Mouse (Mus musculus) heart, embryonic 11.5 days (tissue): ENCODE data around the gene Usp36. TPM values are rescaled to one million over a fixed set of nuclear protein-coding genes. Genes with fewer than 3 reads are reported as not detected.
"Not testable (repeated sequence)": the region's sequence is repeated elsewhere in the genome, so short reads cannot be mapped to it uniquely, and the experiment has no call there.

Source experiments
- ATAC-seq: fragments of 200-750 bp; cut with Nextera tagmentation; replicated peaks from 2 replicates; pipeline ENCODE4 v1.8.0; 2017; ENCODE audit warnings: moderate library complexity; ENCODE audit not compliant: insufficient number of reproducible peaks, low FRiP score, low TSS enrichment
- H3K27ac ChIP-seq: fragments of 300-500 bp; sonication (generic); 2 replicates; pipeline ENCODE4 v1.5.1; 2014; ENCODE audit warnings: mild to moderate bottlenecking, low read depth, low read length
- H3K27me3 ChIP-seq: fragments of 300-500 bp; sonication (generic); 2 replicates; pipeline ENCODE4 v1.6.1; 2014; ENCODE audit warnings: mild to moderate bottlenecking, low read length, mixed read lengths; ENCODE audit not compliant: control insufficient read depth, insufficient read depth
- H3K36me3 ChIP-seq: fragments of 300-500 bp; sonication (generic); 2 replicates; pipeline ENCODE4 v1.6.1; 2014; ENCODE audit warnings: mild to moderate bottlenecking, low read length, moderate library complexity, mixed read lengths; ENCODE audit not compliant: control insufficient read depth, insufficient read depth
- H3K4me1 ChIP-seq: fragments of 300-500 bp; sonication (generic); 2 replicates; pipeline ENCODE4 v1.6.1; 2014; ENCODE audit warnings: low read length; ENCODE audit not compliant: control insufficient read depth, insufficient read depth
- H3K4me2 ChIP-seq: fragments of 300-500 bp; sonication (generic); 2 replicates; pipeline ENCODE4 v1.6.1; 2014; ENCODE audit warnings: mild to moderate bottlenecking, moderate library complexity
- H3K4me3 ChIP-seq: fragments of 300-500 bp; sonication (generic); 2 replicates; pipeline ENCODE4 v1.5.1; 2014; ENCODE audit warnings: low read depth, low read length
- H3K9ac ChIP-seq: fragments of 300-500 bp; sonication (generic); 2 replicates; pipeline ENCODE4 v1.6.1; 2014; ENCODE audit warnings: mild to moderate bottlenecking, low read depth, low read length, moderate library complexity
- H3K9me3 ChIP-seq: fragments of 300-500 bp; sonication (generic); replicated peaks from 2 replicates; pipeline ENCODE4 v1.6.1; 2016; ENCODE audit warnings: low read length; ENCODE audit not compliant: control insufficient read depth
- WGBS: fragments of 180-500 bp; shearing (Covaris S2); extraction: QIAGEN DNeasy Blood & Tissue Kit; methylation state at CpG from one replicate; pipeline ENCODE4 v1.1.7; 2014; ENCODE audit not compliant: insufficient replicate concordance; 5-methylcytosine and 5-hydroxymethylcytosine counted together
- polyA plus RNA-seq: library from polyadenylated mRNA; unstranded; fragments of >200 nt; fragmentation: Nextera tagmentation; extraction: Ambion mirVana; gene quantifications from 2 replicates; pipeline ENCODE4 v1.2.1, GENCODE M21; 2014

The Usp36 gene
- polyA plus RNA-seq, 1 experiment from 2014 or later, result 11.1 TPM

DNA sequence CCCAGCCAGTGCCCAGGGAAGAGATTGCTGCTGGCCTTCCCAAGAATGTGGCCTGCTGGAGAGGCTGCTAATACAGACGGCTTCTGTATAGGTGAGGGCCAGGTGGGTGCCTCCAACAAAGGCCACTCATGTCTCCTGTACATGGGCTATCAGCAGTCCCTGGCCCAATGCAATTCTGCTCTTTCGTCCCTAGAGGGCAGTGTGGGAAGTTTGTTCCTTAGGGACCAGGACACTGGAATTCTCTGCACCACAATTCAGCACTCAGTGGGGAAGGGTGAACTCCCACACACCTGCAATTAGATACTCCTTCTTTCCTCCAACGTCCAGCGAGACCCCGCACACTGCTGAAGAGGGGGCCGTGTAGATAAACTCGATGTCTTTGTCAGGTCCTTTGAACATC is 27.1 kb upstream of the Usp36 start:
- Histone ChIP-seq H3K27ac (no peak overlapping the region), H3K4me2 (no peak overlapping the region), H3K36me3 (0 out of 2 replicates have a peak, but pooled peaks cover 7% of the 10 kb centered on the region), H3K4me3 (no peak overlapping the region), H3K4me1 (peaks cover 16% of the 10 kb centered on the region), H3K9me3 (no peaks in the 10 kb centered on the region), H3K27me3 (no peaks in the 10 kb centered on the region), H3K9ac (no peak overlapping the region)
- ATAC-seq, result no peak
- whole genome bisulfite sequencing, result 19% methylated on average over 7 of the region's 7 CpGs

DNA sequence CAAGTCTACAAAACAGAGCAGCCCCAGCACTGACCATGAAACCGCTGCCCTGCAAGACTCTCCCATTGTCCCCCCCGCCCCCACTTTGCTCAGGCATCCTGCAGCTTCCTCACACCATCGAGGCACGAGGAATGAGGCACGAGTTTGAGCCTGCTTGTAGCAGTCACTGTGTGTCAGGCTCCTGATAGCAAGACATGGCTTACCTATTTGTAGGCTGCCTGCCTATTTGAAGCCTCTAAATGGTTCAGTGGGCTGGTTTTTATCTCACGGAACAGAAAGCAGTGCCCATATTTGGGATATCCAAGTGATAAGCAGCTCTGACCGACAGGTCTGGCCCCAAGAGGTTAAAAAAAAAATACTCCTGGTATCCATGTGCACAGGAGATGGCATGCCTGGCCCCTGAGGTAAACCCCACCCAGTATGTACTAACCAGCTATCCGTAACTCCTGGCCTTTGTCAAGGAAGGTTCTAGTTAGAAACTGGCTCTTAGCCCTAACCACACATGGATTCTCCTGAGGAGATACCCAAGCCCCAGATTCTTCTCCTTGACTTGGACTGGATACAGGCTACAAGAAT is 26.3 kb upstream of the Usp36 start:
- no peak overlapping the region for H3K27ac ChIP-seq

DNA sequence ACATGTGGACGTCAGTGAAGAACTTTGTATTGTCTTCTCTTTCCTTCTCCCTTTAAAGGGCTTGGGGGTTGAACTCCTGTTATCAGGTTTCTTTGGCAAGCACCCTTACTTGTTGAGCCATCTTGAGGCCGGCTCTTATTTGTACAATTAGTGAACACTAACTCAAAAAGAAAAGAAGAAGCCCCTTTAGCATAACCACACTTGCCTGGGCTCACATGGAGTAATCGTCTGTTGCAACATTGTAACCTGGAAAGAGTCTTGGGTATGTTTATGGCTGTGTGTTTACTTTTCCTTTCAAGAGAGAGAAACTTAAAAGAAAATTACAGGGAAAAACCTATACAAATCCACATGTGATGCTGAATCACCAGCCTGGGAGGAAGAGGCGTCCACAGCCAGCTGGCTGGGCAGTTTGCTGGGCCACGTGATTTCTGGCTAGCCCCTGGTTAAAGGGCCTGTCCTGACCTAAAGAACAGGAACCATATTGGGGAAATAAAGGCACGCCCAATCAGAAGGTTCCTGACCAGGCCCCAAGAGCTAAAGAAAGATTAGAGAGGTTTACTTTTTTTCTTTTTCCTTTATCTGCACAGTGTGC is 22.2 kb upstream of the Usp36 start:
- H3K27me3 ChIP-seq, result no peaks in the 10 kb centered on the region
- no peak for ATAC-seq
- no peak overlapping the region for H3K27ac ChIP-seq
- peaks cover 30% of the 10 kb centered on the region for H3K36me3 ChIP-seq
- no peak overlapping the region for H3K4me3 ChIP-seq
- 75% methylated on average over 6 of the region's 6 CpGs for WGBS
- no peaks in the 10 kb centered on the region; the same call in 1 of the 2 replicates for H3K9me3 ChIP-seq
- H3K9ac ChIP-seq, result no peak overlapping the region
- no peak overlapping the region for H3K4me2 ChIP-seq
- peaks cover 12% of the 10 kb centered on the region for H3K4me1 ChIP-seq

More for the DNA sequence above, 26.3 kb upstream of the Usp36 start:
- Histone ChIP-seq H3K4me3 (no peak overlapping the region), H3K36me3 (peaks cover 8% of the 10 kb centered on the region; the same call in 1 of the 2 replicates), H3K27me3 (no peaks in the 10 kb centered on the region), H3K9me3 (no peaks in the 10 kb centered on the region), H3K4me1 (peaks cover 16% of the 10 kb centered on the region), H3K9ac (no peak overlapping the region), H3K4me2 (no peak overlapping the region)
- WGBS, result 48% methylated on average over 8 of the region's 8 CpGs
- no peak for ATAC-seq

DNA sequence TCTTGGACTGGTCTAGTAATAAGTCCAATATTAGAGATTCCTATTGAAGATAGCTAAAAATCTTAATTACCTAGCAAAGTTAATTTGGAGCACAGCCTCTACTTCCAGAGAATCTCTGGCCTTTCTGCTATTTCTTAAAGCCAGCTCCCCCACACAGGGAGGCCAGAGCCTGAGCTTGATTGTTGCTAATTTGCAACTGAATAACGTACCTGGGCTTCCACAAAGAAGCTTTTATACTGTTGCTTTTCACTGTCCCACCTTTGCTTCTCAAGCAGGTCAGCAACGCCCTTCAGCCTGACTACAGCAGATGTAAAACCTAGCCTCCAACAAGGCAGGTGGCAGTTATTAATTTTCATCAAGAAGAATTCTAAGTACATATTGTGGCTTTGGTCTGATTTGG is 17.9 kb upstream of the Usp36 start:
- H3K36me3 ChIP-seq, result peaks cover 29% of the 10 kb centered on the region
- 83% methylated on average over 2 of the region's 2 CpGs for WGBS

DNA sequence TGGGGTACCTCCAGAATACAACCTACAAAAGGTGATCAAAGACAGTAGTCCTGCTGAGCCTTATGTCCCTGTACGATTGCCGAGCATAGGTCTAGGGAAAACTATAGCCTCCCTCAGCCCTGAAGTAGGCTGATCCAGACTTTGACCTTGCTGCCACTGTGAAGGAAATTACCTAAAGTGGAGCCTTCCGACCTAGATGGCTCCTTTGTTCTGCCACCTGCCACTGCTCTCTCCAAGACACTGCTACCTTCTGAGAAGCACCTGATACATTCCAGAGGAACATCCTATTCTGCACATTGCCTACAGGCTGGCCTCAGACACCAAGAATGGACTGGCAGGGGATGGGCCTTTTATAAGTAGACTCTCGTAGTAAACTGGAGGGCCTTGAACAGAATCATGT is 13.9 kb upstream of the Usp36 start:
- H3K27me3 ChIP-seq, H3K9ac ChIP-seq, H3K4me3 ChIP-seq, ATAC-seq, H3K27ac ChIP-seq, H3K4me2 ChIP-seq, H3K9me3 ChIP-seq, H3K4me1 ChIP-seq: not testable (repeated sequence)
- H3K36me3 ChIP-seq, result peaks cover 11% of the 10 kb centered on the region
- 89% methylated on average over 4 of the region's 4 CpGs for WGBS

More for the DNA sequence above, 17.9 kb upstream of the Usp36 start:
- H3K9me3 ChIP-seq, H3K9ac ChIP-seq, H3K27ac ChIP-seq, H3K4me2 ChIP-seq, H3K27me3 ChIP-seq, H3K4me1 ChIP-seq, ATAC-seq, H3K4me3 ChIP-seq: not testable (repeated sequence)

DNA sequence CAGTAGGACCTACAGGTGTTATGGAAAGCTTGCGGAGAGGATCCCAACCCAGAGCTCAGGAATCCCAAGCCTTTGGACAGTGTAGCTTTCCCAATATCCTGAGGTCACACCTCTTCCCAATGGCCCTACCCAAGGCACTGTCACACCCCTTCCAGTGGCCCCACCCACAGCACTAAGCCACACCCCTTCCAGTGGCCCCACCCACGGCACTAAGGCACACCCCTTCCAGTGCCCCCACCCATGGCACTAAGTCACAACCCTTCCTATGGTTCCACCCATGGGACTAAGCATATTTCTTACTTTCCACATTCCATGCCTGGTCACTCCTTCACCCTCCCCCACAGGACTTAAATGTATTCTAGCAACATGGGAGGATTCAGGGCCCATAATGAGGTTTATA is 8.8 kb upstream of the Usp36 start:
- H3K36me3 ChIP-seq, result peaks cover 4% of the 10 kb centered on the region
- no peak overlapping the region for H3K4me2 ChIP-seq
- no peaks in the 10 kb centered on the region for H3K4me1 ChIP-seq
- H3K9me3 ChIP-seq, result no peaks in the 10 kb centered on the region
- ATAC-seq, result no peak
- H3K9ac ChIP-seq, result no peak overlapping the region
- H3K27me3 ChIP-seq, result no peaks in the 10 kb centered on the region
- no peak overlapping the region for H3K27ac ChIP-seq
- WGBS, result 72% methylated on average over 2 of the region's 2 CpGs
- no peak overlapping the region for H3K4me3 ChIP-seq

- ATAC-seq, result no peak
- no peak overlapping the region for H3K4me2 ChIP-seq
- H3K9me3 ChIP-seq, result no peaks in the 10 kb centered on the region
- no peak overlapping the region for H3K4me3 ChIP-seq
- no peaks in the 10 kb centered on the region for H3K27me3 ChIP-seq
- H3K4me1 ChIP-seq, result no peaks in the 10 kb centered on the region
- no peak overlapping the region for H3K27ac ChIP-seq
- 84% methylated on average over 3 of the region's 3 CpGs for WGBS
- H3K36me3 ChIP-seq, result peaks cover 3% of the 10 kb centered on the region; the same call in 1 of the 2 replicates
- no peak overlapping the region for H3K9ac ChIP-seq
These were observed 7.9 kb upstream of the Usp36 start for GRCm38 (mm10) chr11:118297967-118298366.

- 74% methylated on average over 1 of the region's 2 CpGs for WGBS
- no peak for ATAC-seq
- Histone ChIP-seq H3K4me3 (no peak overlapping the region), H3K4me1 (peaks cover 2% of the 10 kb centered on the region; the same call in 1 of the 2 replicates), H3K27ac (no peak overlapping the region), H3K36me3 (no peaks in the 10 kb centered on the region), H3K9ac (no peak overlapping the region), H3K27me3 (no peaks in the 10 kb centered on the region), H3K9me3 (no peaks in the 10 kb centered on the region), H3K4me2 (no peak overlapping the region)
These were observed 5.0 kb upstream of the Usp36 start for GRCm38 (mm10) chr11:118295026-118295425.

DNA sequence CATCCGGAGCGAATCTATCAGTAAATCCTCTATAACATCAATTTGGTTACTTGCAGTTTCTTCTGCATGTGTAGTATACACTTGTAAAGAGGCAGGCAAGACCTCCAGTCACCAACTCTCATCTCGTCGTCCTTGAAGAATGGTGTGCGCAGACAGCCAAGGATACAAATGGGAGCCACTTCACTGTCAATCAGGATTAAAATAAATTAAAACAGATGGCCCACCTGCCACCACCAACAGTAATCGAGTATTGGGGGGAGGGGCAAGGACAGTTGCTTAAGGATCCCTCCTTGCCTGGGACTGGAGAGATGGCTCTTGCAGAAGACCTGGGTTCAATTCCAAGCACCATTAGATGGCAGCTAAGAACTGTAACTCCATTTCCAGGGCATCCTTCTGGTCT is 2.6 kb upstream of the Usp36 start:
- WGBS, result 64% methylated on average over 6 of the region's 6 CpGs
- Histone ChIP-seq H3K9ac (no peak overlapping the region), H3K36me3 (no peaks in the 10 kb centered on the region)

More for the DNA sequence above, 2.6 kb upstream of the Usp36 start:
- Histone ChIP-seq H3K9me3 (no peaks in the 10 kb centered on the region), H3K27ac (no peak overlapping the region), H3K4me3 (no peak overlapping the region), H3K4me2 (no peak overlapping the region), H3K27me3 (no peaks in the 10 kb centered on the region), H3K4me1 (peaks cover 11% of the 10 kb centered on the region)
- no peak for ATAC-seq
